Mouse (Mus musculus): Measurements from ENCODE around the gene Fam71e2. TPM values are rescaled to one million over a fixed set of nuclear protein-coding genes. Genes with fewer than 3 reads are reported as not detected.
A peak's percentile ranks its signal among the peaks of the same experiment; 100 is the strongest.

The Fam71e2 gene
- 0.11 TPM in 1 of 2 replicates, not detected in the other for total RNA-seq (2012; rRNA removed)

DNA sequence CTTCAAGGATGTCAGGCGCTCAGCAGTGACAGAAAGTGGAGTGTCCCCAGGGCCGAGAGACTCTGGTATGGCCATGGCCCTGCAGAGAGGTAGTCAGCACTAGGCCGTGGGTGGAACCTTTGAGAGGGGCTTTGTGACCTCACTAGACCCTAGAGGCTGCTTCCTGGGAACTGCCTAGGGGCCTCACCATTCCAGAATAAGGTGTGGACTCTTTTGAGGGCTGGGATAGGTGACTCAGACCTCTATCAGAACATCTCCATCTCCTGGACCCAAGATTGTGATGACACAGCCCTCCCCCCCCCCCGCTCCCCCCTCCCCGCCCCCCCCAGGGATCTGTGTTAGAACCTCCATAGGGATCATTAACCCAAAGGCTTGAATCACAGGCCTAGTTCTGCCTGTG, at the start of gene Fam71e2:
TSS of gene Fam71e2 (minus strand) at position 101 of the 400 bp plus-strand sequence.
- no peaks in the 10 kb centered on the region for H3K36me3 ChIP-seq (ENCODE audit: control insufficient read depth, insufficient read depth, low read length, poor library complexity, severe bottlenecking)
- no peak within 1 kb of the TSS for H3K9ac ChIP-seq (ENCODE audit: insufficient read depth, low read depth, low read length, poor library complexity, severe bottlenecking)
- H3K27ac ChIP-seq (ENCODE audit: insufficient read depth, low read depth, low read length, poor library complexity, severe bottlenecking) = no peak within 1 kb of the TSS
- in situ Hi-C loops (cut with MboI; ENCODE audit: low sequenced_read_pairs in 2 of 2, unreplicated experiment in 2 of 2) = no loop called here
- no peak for TF ChIP-seq ZC3H11A (IDR thresholded peaks at IDR 0.05; ENCODE audit: borderline replicate concordance, low read depth, low read length)
- no peak for TF ChIP-seq CHD2 (IDR thresholded peaks at IDR 0.05; ENCODE audit: low read depth, low read length)
- TF ChIP-seq ZNF384 (IDR thresholded peaks at IDR 0.05; ENCODE audit: low read depth, low read length) = no peak
- no peak for TF ChIP-seq MAFK (IDR thresholded peaks at IDR 0.05; ENCODE audit: insufficient read depth, low read depth, low read length)
- no peak for TF ChIP-seq HCFC1 (IDR thresholded peaks at IDR 0.05; ENCODE audit: borderline replicate concordance, insufficient read depth, low read length)
- DNase-seq (ENCODE audit: low read depth, low spot score) = no peak
- H3K4me3 ChIP-seq (ENCODE audit: insufficient read depth in 1 of 2, low read depth in 1 of 2, low read length in 2 of 2, poor library complexity in 1 of 2, severe bottlenecking in 1 of 2) = peak within 1 kb of the TSS in 1 of 2 experiments; percentile 46; a peak in 1 of 4 replicates
- no peaks in the 10 kb centered on the region for H3K9me3 ChIP-seq (ENCODE audit: control insufficient read depth, insufficient read depth, low read depth, low read length)
- no peaks in the 10 kb centered on the region for H3K4me1 ChIP-seq (ENCODE audit: control insufficient read depth in 2 of 2, insufficient read depth in 2 of 2, low read length in 2 of 2, poor library complexity in 1 of 2)

DNA sequence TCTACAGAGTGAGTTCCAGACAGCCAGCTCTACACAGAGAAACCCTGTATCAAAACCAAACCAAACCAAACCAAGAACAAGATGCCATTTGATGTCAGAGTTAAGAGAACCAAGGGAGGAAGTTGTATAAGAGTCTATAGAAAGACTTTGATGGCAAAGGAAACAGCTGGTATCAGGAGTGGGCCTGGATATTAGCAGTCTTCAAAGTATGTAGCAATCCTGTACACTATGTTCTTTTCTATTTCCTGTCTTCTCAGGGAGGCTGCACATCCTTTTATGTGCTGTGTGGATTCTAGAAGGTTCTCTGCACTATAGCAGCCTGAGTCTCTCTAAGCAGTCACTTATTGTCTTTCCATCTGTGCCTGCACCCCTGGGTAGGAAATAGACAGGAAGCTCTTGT, 45.5 kb upstream of the Fam71e2 start:
- Histone ChIP-seq H3K9me3 (ENCODE audit: control insufficient read depth, insufficient read depth, low read depth, low read length) (no peaks in the 10 kb centered on the region), H3K27ac (ENCODE audit: insufficient read depth, low read depth, low read length, poor library complexity, severe bottlenecking) (no peak overlapping the region), H3K36me3 (ENCODE audit: control insufficient read depth, insufficient read depth, low read length, poor library complexity, severe bottlenecking) (peaks cover under 1% of the 10 kb centered on the region; the same call in 1 of the 2 replicates), H3K4me1 (ENCODE audit: control insufficient read depth in 2 of 2, insufficient read depth in 2 of 2, low read length in 2 of 2, poor library complexity in 1 of 2) (peaks cover 3 to 8% of the 10 kb centered on the region in 2 experiments; a peak in 3 of 4 replicates), H3K9ac (ENCODE audit: insufficient read depth, low read depth, low read length, poor library complexity, severe bottlenecking) (no peak overlapping the region), H3K4me3 (ENCODE audit: insufficient read depth in 1 of 2, low read depth in 1 of 2, low read length in 2 of 2, poor library complexity in 1 of 2, severe bottlenecking in 1 of 2) (no peak overlapping the region)
- in situ Hi-C loops (cut with MboI; ENCODE audit: low sequenced_read_pairs in 2 of 2, unreplicated experiment in 2 of 2) = no loop called here
- no peak for DNase-seq (ENCODE audit: low read depth, low spot score)
- TF ChIP-seq CHD2 (IDR thresholded peaks at IDR 0.05; ENCODE audit: low read depth, low read length) (no peak), ZNF384 (IDR thresholded peaks at IDR 0.05; ENCODE audit: low read depth, low read length) (no peak), ZC3H11A (IDR thresholded peaks at IDR 0.05; ENCODE audit: borderline replicate concordance, low read depth, low read length) (no peak), HCFC1 (IDR thresholded peaks at IDR 0.05; ENCODE audit: borderline replicate concordance, insufficient read depth, low read length) (no peak), MAFK (IDR thresholded peaks at IDR 0.05; ENCODE audit: insufficient read depth, low read depth, low read length) (no peak)

DNA sequence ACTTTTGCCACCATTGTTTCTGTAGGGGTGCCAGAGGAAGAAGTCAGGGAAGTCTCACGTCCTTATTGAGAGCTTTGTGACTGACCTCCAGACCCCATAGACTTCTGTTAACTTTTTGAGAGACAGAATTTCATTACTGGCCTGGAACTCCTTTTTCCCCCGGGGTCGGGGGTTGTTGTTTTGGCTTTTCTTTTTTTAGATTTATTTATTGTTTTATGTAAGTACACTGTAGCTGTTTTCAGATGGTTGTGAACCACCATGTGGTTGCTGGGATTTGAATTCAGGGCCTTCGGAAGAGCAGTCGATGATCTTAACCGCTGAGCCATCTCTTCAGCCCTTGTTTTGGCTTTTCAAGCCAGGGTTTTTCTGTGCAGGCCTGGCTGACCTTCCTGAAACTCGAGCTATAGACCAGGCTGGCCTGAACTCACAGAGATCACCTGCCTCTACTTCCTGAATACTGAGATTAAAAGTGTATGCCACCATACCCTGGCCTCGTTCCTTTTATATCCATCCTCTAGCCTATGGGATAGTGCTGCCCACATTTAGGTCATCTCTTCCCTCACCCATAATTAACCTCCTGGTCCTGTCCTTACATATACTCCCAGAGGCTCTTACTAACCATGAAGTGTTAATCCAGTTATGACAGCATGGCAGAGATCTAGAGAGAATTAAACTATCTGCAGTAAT, 42.1 kb upstream of the Fam71e2 start:
- no peak for TF ChIP-seq ZC3H11A (IDR thresholded peaks at IDR 0.05; ENCODE audit: borderline replicate concordance, low read depth, low read length)
- TF ChIP-seq CHD2 (IDR thresholded peaks at IDR 0.05; ENCODE audit: low read depth, low read length) = no peak
- no peak for TF ChIP-seq MAFK (IDR thresholded peaks at IDR 0.05; ENCODE audit: insufficient read depth, low read depth, low read length)
- TF ChIP-seq ZNF384 (IDR thresholded peaks at IDR 0.05; ENCODE audit: low read depth, low read length) = no peak
- no peak for TF ChIP-seq HCFC1 (IDR thresholded peaks at IDR 0.05; ENCODE audit: borderline replicate concordance, insufficient read depth, low read length)
- Histone ChIP-seq H3K4me1 (ENCODE audit: control insufficient read depth in 2 of 2, insufficient read depth in 2 of 2, low read length in 2 of 2, poor library complexity in 1 of 2) (peaks cover 2 to 7% of the 10 kb centered on the region in 2 experiments; a peak in 2 of 4 replicates), H3K4me3 (ENCODE audit: insufficient read depth in 1 of 2, low read depth in 1 of 2, low read length in 2 of 2, poor library complexity in 1 of 2, severe bottlenecking in 1 of 2) (peak overlapping the region; percentile 78 to 83), H3K27ac (ENCODE audit: insufficient read depth, low read depth, low read length, poor library complexity, severe bottlenecking) (peak overlapping the region; percentile 69; the same call in 1 of the 2 replicates), H3K36me3 (ENCODE audit: control insufficient read depth, insufficient read depth, low read length, poor library complexity, severe bottlenecking) (peaks cover 27% of the 10 kb centered on the region), H3K9me3 (ENCODE audit: control insufficient read depth, insufficient read depth, low read depth, low read length) (no peaks in the 10 kb centered on the region), H3K9ac (ENCODE audit: insufficient read depth, low read depth, low read length, poor library complexity, severe bottlenecking) (peak overlapping the region; percentile 87)
- in situ Hi-C loops (cut with MboI; ENCODE audit: low sequenced_read_pairs in 2 of 2, unreplicated experiment in 2 of 2) = no loop called here
- DNase-seq (ENCODE audit: low read depth, low spot score) = no peak

DNA sequence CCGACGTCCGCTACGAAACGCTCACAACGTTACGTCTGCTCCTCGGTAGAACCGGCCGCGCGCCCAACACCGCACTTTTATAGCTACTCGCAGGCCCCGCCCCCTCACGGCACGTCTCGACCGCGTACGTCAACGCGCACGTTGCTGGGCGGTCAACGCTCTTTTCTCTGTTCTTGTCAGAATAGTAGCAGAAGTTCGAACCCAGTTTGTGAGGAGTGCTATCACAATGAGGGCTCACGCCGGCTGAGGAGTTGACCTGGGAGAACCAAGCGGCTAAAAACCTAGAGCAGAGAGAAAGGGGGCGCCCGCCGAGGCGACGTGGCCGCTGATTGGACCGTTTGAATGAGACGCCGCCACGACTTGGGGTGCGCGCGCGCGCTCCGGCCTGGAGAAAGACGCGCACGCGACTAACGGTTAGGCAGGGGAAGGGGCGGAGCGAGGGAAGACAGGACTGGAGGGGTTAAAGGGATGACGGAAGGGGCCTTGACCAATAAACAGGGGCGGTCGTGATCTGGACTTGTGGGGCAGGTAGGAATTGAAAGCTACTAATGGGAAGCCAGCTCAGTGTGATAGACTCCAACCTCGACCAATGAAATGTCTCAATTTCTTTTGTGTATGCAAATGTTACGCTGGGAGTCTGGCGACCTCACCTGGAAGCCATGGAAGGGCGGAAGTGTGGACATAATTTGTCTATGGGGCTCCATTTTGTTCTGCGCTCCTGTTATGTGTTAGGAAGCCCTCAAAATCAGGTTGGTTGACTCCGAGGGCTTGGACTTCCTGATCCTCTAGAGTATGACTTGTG, 41.4 kb upstream of the Fam71e2 start, which contains the start of gene Ube2s:
TSS of gene Ube2s (minus strand) at position 288 of the 802 bp plus-strand sequence.
- H3K9ac ChIP-seq (ENCODE audit: insufficient read depth, low read depth, low read length, poor library complexity, severe bottlenecking) = peak within 1 kb of the TSS; percentile 94
- peaks cover 2 to 5% of the 10 kb centered on the region in 2 experiments; a peak in 2 of 4 replicates for H3K4me1 ChIP-seq (ENCODE audit: control insufficient read depth in 2 of 2, insufficient read depth in 2 of 2, low read length in 2 of 2, poor library complexity in 1 of 2)
- no peaks in the 10 kb centered on the region for H3K9me3 ChIP-seq (ENCODE audit: control insufficient read depth, insufficient read depth, low read depth, low read length)
- no peak for TF ChIP-seq ZC3H11A (IDR thresholded peaks at IDR 0.05; ENCODE audit: borderline replicate concordance, low read depth, low read length)
- peak; percentile 60; the same call in 1 of the 2 replicates for TF ChIP-seq HCFC1 (IDR thresholded peaks at IDR 0.05; ENCODE audit: borderline replicate concordance, insufficient read depth, low read length)
- no peak for TF ChIP-seq ZNF384 (IDR thresholded peaks at IDR 0.05; ENCODE audit: low read depth, low read length)
- peak; percentile 94 for TF ChIP-seq CHD2 (IDR thresholded peaks at IDR 0.05; ENCODE audit: low read depth, low read length)
- no peak for TF ChIP-seq MAFK (IDR thresholded peaks at IDR 0.05; ENCODE audit: insufficient read depth, low read depth, low read length)
- peaks cover 30% of the 10 kb centered on the region for H3K36me3 ChIP-seq (ENCODE audit: control insufficient read depth, insufficient read depth, low read length, poor library complexity, severe bottlenecking)
- peak within 1 kb of the TSS; percentile 89 for H3K27ac ChIP-seq (ENCODE audit: insufficient read depth, low read depth, low read length, poor library complexity, severe bottlenecking)
- DNase-seq (ENCODE audit: low read depth, low spot score) = peak; percentile 100
- in situ Hi-C loops (cut with MboI; ENCODE audit: low sequenced_read_pairs in 2 of 2, unreplicated experiment in 2 of 2) = no loop called here
- peak within 1 kb of the TSS; percentile 97 to 98 for H3K4me3 ChIP-seq (ENCODE audit: insufficient read depth in 1 of 2, low read depth in 1 of 2, low read length in 2 of 2, poor library complexity in 1 of 2, severe bottlenecking in 1 of 2)

Measured in ES-E14 (cell line).